Mouse (Mus musculus) hindbrain, postnatal 0 days (tissue): ENCODE data around the gene Plxnb3. TPM values are rescaled to one million over a fixed set of nuclear protein-coding genes. Genes with fewer than 3 reads are reported as not detected.

Experiments
- ATAC-seq: fragments of 200-750 bp; cut with Nextera tagmentation; 2 replicates; pipeline ENCODE4 v1.8.0; 2017; ENCODE audit warnings: mild to moderate bottlenecking, moderate TSS enrichment, moderate library complexity
- DNase-seq: peaks from one replicate; pipeline ENCODE4 v3.0.0-alpha.2; 2015; ENCODE audit warnings: low spot score
- H3K27ac ChIP-seq: fragments of 300-500 bp; sonication (generic); 2 replicates; pipeline ENCODE4 v1.5.1; 2014; ENCODE audit warnings: mild to moderate bottlenecking
- H3K27me3 ChIP-seq: fragments of 300-500 bp; sonication (generic); 2 replicates; pipeline ENCODE4 v1.6.1; 2014; ENCODE audit warnings: low read length, mixed read lengths; ENCODE audit not compliant: insufficient read depth
- H3K36me3 ChIP-seq: fragments of 300-500 bp; sonication (generic); 2 replicates; pipeline ENCODE4 v1.6.1; 2014; ENCODE audit warnings: low read length, mixed read lengths; ENCODE audit not compliant: insufficient read depth
- H3K4me1 ChIP-seq: fragments of 300-500 bp; sonication (generic); 2 replicates; pipeline ENCODE4 v1.6.1; 2014; ENCODE audit warnings: antibody characterized with exemption, low read length, mixed read lengths; ENCODE audit not compliant: insufficient read depth
- H3K4me2 ChIP-seq: fragments of 300-500 bp; sonication (generic); 2 replicates; pipeline ENCODE4 v1.6.1; 2014; ENCODE audit warnings: low read depth, mild to moderate bottlenecking, low read length, moderate library complexity, mixed read lengths
- H3K4me3 ChIP-seq: fragments of 300-500 bp; sonication (generic); 2 replicates; pipeline ENCODE4 v1.5.1; 2014; ENCODE audit warnings: low read length
- H3K9ac ChIP-seq: fragments of 300-500 bp; sonication (generic); replicated peaks from 2 replicates; pipeline ENCODE4 v1.6.1; 2014; ENCODE audit warnings: mild to moderate bottlenecking, low read length, moderate library complexity, mixed read lengths
- H3K9me3 ChIP-seq: fragments of 300-500 bp; sonication (generic); 2 replicates; pipeline ENCODE4 v1.6.1; 2016; ENCODE audit warnings: low read length, mixed read lengths
- CTCF ChIP-seq: IDR thresholded peaks from 2 replicates; pipeline ENCODE4 v1.5.1; 2016; ENCODE audit warnings: antibody characterized with exemption, control low read depth, low read depth
- WGBS: fragments of 180-500 bp; shearing (Covaris S2); extraction: QIAGEN DNeasy Blood & Tissue Kit; methylation state at CpG from one replicate; pipeline ENCODE4 v1.1.7; 2014; 5-methylcytosine and 5-hydroxymethylcytosine counted together
- polyA plus RNA-seq: library from polyadenylated mRNA; unstranded; fragments of >200 nt; fragmentation: Nextera tagmentation; extraction: Ambion mirVana; gene quantifications from 2 replicates; pipeline ENCODE4 v1.2.1, GENCODE M21; 2015
- total RNA-seq: library from RNA; depleted of rRNA; stranded (reverse); fragments of >200 nt; gene quantifications from 2 replicates; pipeline ENCODE4 v1.2.3, GENCODE M21; 2014

Plxnb3 gene
- total and polyA plus RNA-seq, 2 experiments from 2014 or later = 1.8 to 13.6 TPM

DNA sequence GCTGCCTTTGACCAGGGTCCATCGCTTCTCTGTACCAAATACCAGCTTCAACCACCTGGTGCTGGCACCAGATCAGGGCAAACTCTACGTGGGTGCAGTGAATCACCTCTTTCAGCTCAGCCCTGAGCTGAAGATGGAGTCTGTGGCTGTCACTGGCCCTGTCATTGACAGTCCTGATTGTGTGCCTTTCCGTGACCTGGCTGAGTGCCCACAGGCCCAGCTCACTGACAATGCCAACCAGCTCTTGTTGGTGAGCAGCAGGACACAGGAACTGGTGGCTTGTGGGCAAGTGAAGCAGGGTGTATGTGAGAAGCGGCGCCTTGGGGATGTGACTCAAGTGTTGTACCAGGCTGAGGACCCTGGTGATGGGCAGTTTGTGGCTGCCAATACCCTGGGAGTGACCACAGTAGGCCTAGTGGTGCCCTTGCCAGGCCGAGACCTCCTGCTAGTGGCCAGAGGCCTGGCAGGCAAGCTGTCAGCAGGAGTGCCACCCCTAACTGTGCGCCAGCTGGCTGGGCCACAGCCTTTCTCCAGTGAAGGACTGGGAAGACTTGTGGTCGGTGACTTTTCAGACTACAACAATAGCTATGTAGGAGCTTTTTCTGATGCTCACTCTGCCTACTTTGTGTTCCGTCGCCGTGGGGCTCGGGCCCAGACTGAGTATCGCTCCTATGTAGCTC, 1.9 kb downstream of the Plxnb3 start:
- Histone ChIP-seq H3K4me2 (no peak overlapping the region), H3K36me3 (no peaks in the 10 kb centered on the region), H3K27ac (0 out of 2 replicates have a peak overlapping the region, but pooled peaks have one; percentile 20), H3K9me3 (no peaks in the 10 kb centered on the region), H3K9ac (no peak overlapping the region), H3K4me1 (no peaks in the 10 kb centered on the region), H3K4me3 (no peak overlapping the region), H3K27me3 (no peaks in the 10 kb centered on the region)
- ATAC-seq (peak; percentile 72), DNase-seq (peak; percentile 51)
- no peak for TF ChIP-seq CTCF
- 60% methylated on average over 13 of the region's 13 CpGs for WGBS

- H3K4me3 ChIP-seq = no peak overlapping the region
- no peak overlapping the region for H3K4me2 ChIP-seq
- ATAC-seq (peak; percentile 60; the same call in 1 of the 2 replicates), DNase-seq (peak; percentile 54)
- H3K9ac ChIP-seq = no peak overlapping the region
- WGBS = 52% methylated on average over 1 of the region's 1 CpGs
- H3K27ac ChIP-seq = no peak overlapping the region
- H3K27me3 ChIP-seq = no peaks in the 10 kb centered on the region
- H3K4me1 ChIP-seq = no peaks in the 10 kb centered on the region
- H3K9me3 ChIP-seq = no peaks in the 10 kb centered on the region
- TF ChIP-seq CTCF = no peak
- H3K36me3 ChIP-seq = no peaks in the 10 kb centered on the region
These were observed 8.4 kb downstream of the Plxnb3 start for GRCm38 (mm10) chrX:73765311-73765710.

DNA sequence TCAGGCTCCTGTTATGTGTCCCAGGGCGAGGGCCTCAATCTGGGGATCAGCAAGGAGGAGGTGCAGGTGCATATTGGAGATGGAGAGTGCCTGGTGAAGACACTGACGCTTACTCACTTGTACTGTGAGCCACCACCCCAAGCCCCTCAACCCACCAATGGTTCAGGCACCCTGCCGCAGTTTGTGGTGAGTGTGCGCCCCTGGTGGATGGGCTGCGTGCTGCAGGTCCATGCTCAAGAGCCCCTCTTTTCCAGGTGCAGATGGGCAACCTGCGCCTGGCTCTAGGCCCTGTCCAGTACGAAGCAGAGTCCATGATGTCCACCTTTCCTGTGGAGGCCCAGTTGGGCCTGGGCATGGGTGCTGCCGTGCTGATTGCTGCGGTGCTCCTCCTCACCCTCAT, 10.4 kb downstream of the Plxnb3 start:
- ATAC-seq = no peak
- H3K27me3 ChIP-seq = no peaks in the 10 kb centered on the region
- no peak overlapping the region for H3K4me2 ChIP-seq
- H3K9me3 ChIP-seq = no peaks in the 10 kb centered on the region
- H3K27ac ChIP-seq = no peak overlapping the region
- no peak overlapping the region for H3K4me3 ChIP-seq
- no peaks in the 10 kb centered on the region for H3K36me3 ChIP-seq
- no peaks in the 10 kb centered on the region for H3K4me1 ChIP-seq
- peak; percentile 62 for TF ChIP-seq CTCF
- 72% methylated on average over 9 of the region's 9 CpGs for WGBS
- H3K9ac ChIP-seq = no peak overlapping the region
- no peak for DNase-seq

DNA sequence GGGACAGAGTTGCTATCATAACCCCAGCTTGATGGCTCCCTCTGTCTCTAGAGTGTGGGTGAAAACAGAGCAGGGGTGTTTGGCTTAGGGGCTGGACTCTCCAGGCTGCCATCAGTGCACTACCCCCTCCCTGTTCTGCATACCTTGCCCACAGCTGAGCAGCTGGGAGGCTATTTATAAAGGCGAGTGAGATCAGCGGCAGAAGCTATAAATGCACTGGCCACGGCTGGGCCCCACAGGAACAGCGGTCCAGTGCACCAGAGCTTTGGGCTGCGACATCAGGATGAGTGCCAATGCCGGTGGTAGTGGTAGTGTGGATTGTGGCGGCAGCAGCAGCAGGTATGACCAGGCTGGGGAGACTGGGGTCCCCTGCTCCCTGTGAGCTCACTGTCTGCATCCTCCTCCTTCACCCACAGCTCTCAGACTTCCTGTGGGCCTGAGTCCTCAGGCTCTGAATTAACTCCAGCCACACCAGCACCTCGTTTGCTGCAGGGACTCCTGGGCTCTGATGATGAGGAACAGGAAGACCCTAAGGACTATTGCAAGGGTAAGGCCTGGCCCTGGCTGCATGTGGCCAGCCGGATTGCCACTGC, 17.4 kb downstream of the Plxnb3 start, which contains the start of gene Srpk3:
Gene Srpk3, plus strand, starts transcription at position 238 of the 593 bp plus-strand sequence.
- H3K4me1 ChIP-seq = no peaks in the 10 kb centered on the region
- 60% methylated on average over 9 of the region's 9 CpGs for WGBS
- TF ChIP-seq CTCF = no peak
- no peak for DNase-seq
- H3K4me2 ChIP-seq = no peak within 1 kb of the TSS
- no peak within 1 kb of the TSS for H3K4me3 ChIP-seq
- no peak for ATAC-seq
- peak within 1 kb of the TSS; percentile 15; the same call in 1 of the 2 replicates for H3K27ac ChIP-seq
- H3K36me3 ChIP-seq = peaks cover 8% of the 10 kb centered on the region; the same call in 1 of the 2 replicates
- H3K27me3 ChIP-seq = no peaks in the 10 kb centered on the region
- H3K9ac ChIP-seq = no peak within 1 kb of the TSS
- no peaks in the 10 kb centered on the region for H3K9me3 ChIP-seq

DNA sequence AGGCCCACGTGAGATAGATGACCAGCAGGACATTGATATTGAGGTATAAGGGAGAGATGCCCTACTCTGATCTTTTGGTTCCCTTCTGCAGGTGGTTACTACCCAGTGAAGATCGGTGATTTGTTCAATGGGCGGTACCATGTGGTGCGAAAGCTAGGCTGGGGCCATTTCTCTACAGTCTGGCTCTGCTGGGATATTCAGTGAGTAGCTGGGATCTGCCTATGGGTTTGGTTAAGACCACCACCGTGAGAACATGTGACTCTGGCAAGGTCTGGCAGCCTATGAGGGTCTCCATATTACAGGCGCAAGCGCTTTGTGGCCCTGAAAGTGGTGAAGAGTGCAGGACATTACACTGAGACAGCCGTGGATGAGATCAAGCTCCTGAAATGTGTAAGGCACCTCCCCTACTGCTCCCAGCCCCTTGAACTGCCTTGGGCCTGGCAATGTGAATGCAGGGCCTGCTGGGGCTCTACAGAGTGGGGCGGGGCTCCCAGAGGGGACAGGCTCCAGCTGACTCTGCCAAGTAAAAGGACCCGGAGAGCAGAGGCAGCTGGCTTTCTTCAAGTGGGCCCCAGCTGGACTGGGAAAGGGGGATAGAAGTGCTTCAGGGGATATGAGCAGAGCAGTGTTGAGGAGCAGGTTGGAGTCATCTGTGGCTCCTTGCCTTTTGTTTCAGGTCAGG, 18.1 kb downstream of the Plxnb3 start:
- 66% methylated on average over 10 of the region's 10 CpGs for WGBS
- no peaks in the 10 kb centered on the region for H3K4me1 ChIP-seq
- H3K36me3 ChIP-seq = peaks cover 8% of the 10 kb centered on the region; the same call in 1 of the 2 replicates
- H3K9ac ChIP-seq = no peak overlapping the region
- H3K4me3 ChIP-seq = no peak overlapping the region
- H3K27ac ChIP-seq = no peak overlapping the region
- DNase-seq (no peak), ATAC-seq (0 out of 2 replicates have a peak, but pooled peaks have one; percentile 6)
- H3K9me3 ChIP-seq = no peaks in the 10 kb centered on the region
- H3K27me3 ChIP-seq = no peaks in the 10 kb centered on the region
- no peak for TF ChIP-seq CTCF
- H3K4me2 ChIP-seq = no peak overlapping the region

DNA sequence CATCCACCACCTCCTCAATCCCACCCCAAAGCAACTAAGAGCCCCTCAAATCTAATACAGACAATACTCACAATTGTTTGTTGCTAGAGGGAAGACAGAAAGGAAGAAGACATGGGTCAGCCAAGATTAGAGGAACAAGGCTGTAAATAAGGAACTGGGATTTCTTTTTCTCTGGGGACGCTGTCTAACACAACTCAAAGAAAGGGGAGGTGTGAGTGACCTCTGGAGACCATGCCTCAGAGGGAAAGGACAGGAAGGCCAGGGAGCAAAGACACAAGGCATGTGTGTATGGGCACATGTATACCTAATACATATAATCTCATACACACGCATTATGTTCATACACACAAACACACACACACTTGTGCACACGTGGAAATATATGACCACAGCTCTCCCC, 25.3 kb downstream of the Plxnb3 start:
- Histone ChIP-seq H3K4me3 (no peak overlapping the region), H3K4me2 (no peak overlapping the region), H3K9ac (no peak overlapping the region), H3K27ac (no peak overlapping the region), H3K27me3 (no peaks in the 10 kb centered on the region), H3K36me3 (peaks cover 8% of the 10 kb centered on the region; the same call in 1 of the 2 replicates), H3K4me1 (0 out of 2 replicates have a peak, but pooled peaks cover 6% of the 10 kb centered on the region), H3K9me3 (no peaks in the 10 kb centered on the region)
- WGBS = 85% methylated on average over 3 of the region's 3 CpGs
- DNase-seq (no peak), ATAC-seq (no peak)
- TF ChIP-seq CTCF = no peak
